Mouse (Mus musculus) hindbrain, embryonic 14.5 days (tissue): Measurements from ENCODE around the gene Phactr1. TPM values are rescaled to one million over a fixed set of nuclear protein-coding genes. Genes with fewer than 3 reads are reported as not detected.

Experiments used
- ATAC-seq: fragments of 200-750 bp; cut with Nextera tagmentation; 2 replicates; pipeline ENCODE4 v1.8.0; 2017; ENCODE audit warnings: moderate number of reproducible peaks, mild to moderate bottlenecking, moderate TSS enrichment, moderate library complexity; ENCODE audit not compliant: low FRiP score
- DNase-seq: peaks from one replicate; pipeline ENCODE4 v3.0.0-alpha.2; 2015; ENCODE audit warnings: low spot score
- H3K27ac ChIP-seq: fragments of 300-500 bp; sonication (generic); 2 replicates; pipeline ENCODE4 v1.5.1; 2014; ENCODE audit warnings: mild to moderate bottlenecking, moderate library complexity
- H3K27me3 ChIP-seq: fragments of 300-500 bp; sonication (generic); 2 replicates; pipeline ENCODE4 v1.6.1; 2014; ENCODE audit warnings: mild to moderate bottlenecking, low read length, mixed read lengths; ENCODE audit not compliant: control insufficient read depth, insufficient read depth
- H3K36me3 ChIP-seq: fragments of 300-500 bp; sonication (generic); replicated peaks from 2 replicates; pipeline ENCODE4 v1.6.1; 2014; ENCODE audit not compliant: control insufficient read depth, insufficient read depth
- H3K4me1 ChIP-seq: fragments of 300-500 bp; sonication (generic); replicated peaks from 2 replicates; pipeline ENCODE4 v1.6.1; 2014; ENCODE audit warnings: antibody characterized with exemption, low read length, mixed read lengths; ENCODE audit not compliant: control insufficient read depth, insufficient read depth
- H3K4me2 ChIP-seq: fragments of 300-500 bp; sonication (generic); replicated peaks from 2 replicates; pipeline ENCODE4 v1.6.1; 2014; ENCODE audit warnings: mild to moderate bottlenecking, moderate library complexity
- H3K4me3 ChIP-seq: fragments of 300-500 bp; sonication (generic); replicated peaks from 2 replicates; pipeline ENCODE4 v1.5.1; 2014; ENCODE audit warnings: mild to moderate bottlenecking, low read length
- H3K9ac ChIP-seq: fragments of 300-500 bp; sonication (generic); 2 replicates; pipeline ENCODE4 v1.6.1; 2014
- H3K9me3 ChIP-seq: fragments of 300-500 bp; sonication (generic); 2 replicates; pipeline ENCODE4 v1.6.1; 2016; ENCODE audit warnings: low read length; ENCODE audit not compliant: control insufficient read depth
- WGBS: fragments of 180-500 bp; shearing (Covaris S2); extraction: QIAGEN DNeasy Blood & Tissue Kit; methylation state at CpG from one replicate; pipeline ENCODE4 v1.1.7; 2014; 5-methylcytosine and 5-hydroxymethylcytosine counted together
- polyA plus RNA-seq: library from polyadenylated mRNA; unstranded; fragments of >200 nt; fragmentation: Nextera tagmentation; extraction: Ambion mirVana; gene quantifications from 2 replicates; pipeline ENCODE4 v1.2.1, GENCODE M21; 2014

Gene Phactr1
- polyA plus RNA-seq, 1 experiment from 2014 or later: 56.6 TPM

GRCm38 (mm10) chr13:43021031-43021430, 340.6 kb downstream of the Phactr1 start:
- H3K9ac ChIP-seq: no peak overlapping the region
- no peak for DNase-seq
- H3K36me3 ChIP-seq: no peaks in the 10 kb centered on the region
- no peak overlapping the region for H3K27ac ChIP-seq
- H3K9me3 ChIP-seq: no peaks in the 10 kb centered on the region
- no peak overlapping the region for H3K4me2 ChIP-seq
- H3K27me3 ChIP-seq: no peaks in the 10 kb centered on the region
- no peaks in the 10 kb centered on the region for H3K4me1 ChIP-seq
- WGBS: 66% methylated on average over 6 of the region's 6 CpGs
- ATAC-seq: no peak
- H3K4me3 ChIP-seq: no peak overlapping the region

- WGBS: 74% methylated on average over 5 of the region's 5 CpGs
These were observed 342.6 kb downstream of the Phactr1 start for GRCm38 (mm10) chr13:43023005-43023404.

GRCm38 (mm10) chr13:43027568-43027967, 347.1 kb downstream of the Phactr1 start:
- H3K4me3 ChIP-seq: no peak overlapping the region
- H3K4me2 ChIP-seq: no peak overlapping the region
- no peak for ATAC-seq
- no peak for DNase-seq
- WGBS: 35% methylated on average over 1 of the region's 1 CpGs
- H3K27me3 ChIP-seq: no peaks in the 10 kb centered on the region
- no peak overlapping the region for H3K27ac ChIP-seq
- H3K9ac ChIP-seq: no peak overlapping the region
- H3K4me1 ChIP-seq: no peaks in the 10 kb centered on the region
- no peaks in the 10 kb centered on the region for H3K36me3 ChIP-seq
- H3K9me3 ChIP-seq: 0 out of 2 replicates have a peak, but pooled peaks cover 3% of the 10 kb centered on the region

More at GRCm38 (mm10) chr13:43023005-43023404, 342.6 kb downstream of the Phactr1 start:
- Histone ChIP-seq H3K27ac (no peak overlapping the region), H3K27me3 (no peaks in the 10 kb centered on the region), H3K36me3 (no peaks in the 10 kb centered on the region), H3K9ac (no peak overlapping the region), H3K4me2 (no peak overlapping the region), H3K4me3 (no peak overlapping the region), H3K4me1 (no peaks in the 10 kb centered on the region), H3K9me3 (no peaks in the 10 kb centered on the region)
- DNase-seq (no peak), ATAC-seq (no peak)

- no peaks in the 10 kb centered on the region for H3K36me3 ChIP-seq
- DNase-seq (no peak), ATAC-seq (no peak)
- WGBS: 84% methylated on average over 2 of the region's 2 CpGs
- H3K27ac ChIP-seq: no peak overlapping the region
- H3K4me3 ChIP-seq: no peak overlapping the region
- H3K9ac ChIP-seq: no peak overlapping the region
- no peaks in the 10 kb centered on the region for H3K27me3 ChIP-seq
- no peaks in the 10 kb centered on the region for H3K4me1 ChIP-seq
- H3K4me2 ChIP-seq: no peak overlapping the region
- 0 out of 2 replicates have a peak, but pooled peaks cover 6% of the 10 kb centered on the region for H3K9me3 ChIP-seq
These were observed 349.8 kb downstream of the Phactr1 start for GRCm38 (mm10) chr13:43030222-43030621.

GRCm38 (mm10) chr13:43032451-43032850, 352.0 kb downstream of the Phactr1 start:
- ATAC-seq (no peak), DNase-seq (no peak)
- Histone ChIP-seq H3K4me3 (no peak overlapping the region), H3K27ac (no peak overlapping the region), H3K4me2 (no peak overlapping the region), H3K4me1 (0 out of 2 replicates have a peak, but pooled peaks cover 3% of the 10 kb centered on the region), H3K9ac (no peak overlapping the region), H3K36me3 (no peaks in the 10 kb centered on the region), H3K27me3 (no peaks in the 10 kb centered on the region), H3K9me3 (0 out of 2 replicates have a peak, but pooled peaks cover 6% of the 10 kb centered on the region)
- 99% methylated on average over 3 of the region's 3 CpGs for WGBS

- no peak overlapping the region for H3K9ac ChIP-seq
- H3K27ac ChIP-seq: no peak overlapping the region
- no peak for ATAC-seq
- 77% methylated on average over 6 of the region's 6 CpGs for WGBS
- H3K36me3 ChIP-seq: no peaks in the 10 kb centered on the region
- H3K4me3 ChIP-seq: no peak overlapping the region
- no peak for DNase-seq
- 0 out of 2 replicates have a peak, but pooled peaks cover 6% of the 10 kb centered on the region for H3K9me3 ChIP-seq
- no peak overlapping the region for H3K4me2 ChIP-seq
- no peaks in the 10 kb centered on the region for H3K27me3 ChIP-seq
- H3K4me1 ChIP-seq: 0 out of 2 replicates have a peak, but pooled peaks cover 3% of the 10 kb centered on the region
These were observed 356.1 kb downstream of the Phactr1 start for GRCm38 (mm10) chr13:43036510-43036909.

- 86% methylated on average over 4 of the region's 4 CpGs for WGBS
- no peaks in the 10 kb centered on the region for H3K9me3 ChIP-seq
- no peaks in the 10 kb centered on the region for H3K4me1 ChIP-seq
- H3K4me2 ChIP-seq: no peak overlapping the region
- no peak for DNase-seq
- H3K36me3 ChIP-seq: no peaks in the 10 kb centered on the region
- no peaks in the 10 kb centered on the region for H3K27me3 ChIP-seq
- no peak overlapping the region for H3K27ac ChIP-seq
- no peak overlapping the region for H3K9ac ChIP-seq
- no peak for ATAC-seq
- no peak overlapping the region for H3K4me3 ChIP-seq
These were observed 362.3 kb downstream of the Phactr1 start for GRCm38 (mm10) chr13:43042766-43043165.

- Histone ChIP-seq H3K4me2 (no peak overlapping the region), H3K27ac (no peak overlapping the region), H3K9ac (no peak overlapping the region), H3K9me3 (no peaks in the 10 kb centered on the region), H3K36me3 (no peaks in the 10 kb centered on the region), H3K27me3 (no peaks in the 10 kb centered on the region), H3K4me1 (no peaks in the 10 kb centered on the region), H3K4me3 (no peak overlapping the region)
- no peak for ATAC-seq
- DNase-seq: no peak
- 85% methylated on average over 3 of the region's 3 CpGs for WGBS
These were observed 368.1 kb downstream of the Phactr1 start for GRCm38 (mm10) chr13:43048553-43048952.

GRCm38 (mm10) chr13:43053201-43053600, 372.8 kb downstream of the Phactr1 start:
- no peak for ATAC-seq
- Histone ChIP-seq H3K36me3 (no peaks in the 10 kb centered on the region; the same call in 1 of the 2 replicates), H3K4me3 (no peak overlapping the region), H3K4me2 (no peak overlapping the region), H3K27me3 (no peaks in the 10 kb centered on the region), H3K4me1 (no peaks in the 10 kb centered on the region), H3K9ac (no peak overlapping the region), H3K9me3 (no peaks in the 10 kb centered on the region), H3K27ac (no peak overlapping the region)
- 91% methylated on average over 1 of the region's 1 CpGs for WGBS
- no peak for DNase-seq

GRCm38 (mm10) chr13:43055136-43055535, 374.7 kb downstream of the Phactr1 start:
- no peak overlapping the region for H3K9ac ChIP-seq
- ATAC-seq (no peak), DNase-seq (no peak)
- 51% methylated on average over 6 of the region's 6 CpGs for WGBS
- no peak overlapping the region for H3K4me2 ChIP-seq
- H3K4me1 ChIP-seq: no peaks in the 10 kb centered on the region
- H3K36me3 ChIP-seq: no peaks in the 10 kb centered on the region; the same call in 1 of the 2 replicates
- H3K9me3 ChIP-seq: no peaks in the 10 kb centered on the region
- H3K27me3 ChIP-seq: no peaks in the 10 kb centered on the region
- no peak overlapping the region for H3K27ac ChIP-seq
- H3K4me3 ChIP-seq: no peak overlapping the region
